ENCODE assay signal across 8 mouse cellular contexts in genomic region chr17:56583611-56584256, GRCm38 (mm10). TPM values are rescaled to one million over a fixed set of nuclear protein-coding genes. Genes with fewer than 3 reads are reported as not detected.
DNase-seq lines count a peak whose midpoint lies in the region; ATAC-seq lines count a peak whose summit lies in the region.

No protein-coding gene starts in this region.

- no peaks in the 10 kb centered on the region for H3K9me3 ChIP-seq in neural tube, embryonic 11.5 days (ENCODE audit: control insufficient read depth, low read length)
- H3K9me3 ChIP-seq in forebrain, embryonic 11.5 days (ENCODE audit: control insufficient read depth, low read length) = no peaks in the 10 kb centered on the region
- no peaks in the 10 kb centered on the region for H3K9me3 ChIP-seq in limb, embryonic 10.5 days (replicated peaks)
- H3K9me3 ChIP-seq in midbrain, embryonic 12.5 days = no peaks in the 10 kb centered on the region

- H3K27me3 ChIP-seq in neural tube, embryonic 11.5 days (ENCODE audit: control insufficient read depth, insufficient read depth, low read length) = no peaks in the 10 kb centered on the region
- H3K27me3 ChIP-seq in forebrain, embryonic 11.5 days (ENCODE audit: control insufficient read depth, insufficient read depth, low read length) = no peaks in the 10 kb centered on the region
- H3K27me3 ChIP-seq in limb, embryonic 10.5 days (ENCODE audit: low read depth, poor library complexity, severe bottlenecking) = no peaks in the 10 kb centered on the region
- no peaks in the 10 kb centered on the region for H3K27me3 ChIP-seq in midbrain, embryonic 12.5 days

- ATAC-seq in neural tube, embryonic 11.5 days (ENCODE audit: insufficient read depth, low FRiP score, low TSS enrichment) = no peak; the same call in 1 of the 2 replicates
- no peak for ATAC-seq in forebrain, embryonic 11.5 days (replicated peaks; ENCODE audit: low FRiP score)
- 0 out of 2 replicates have a peak, but pooled peaks have one; percentile 0 for ATAC-seq in midbrain, embryonic 12.5 days (ENCODE audit: low FRiP score, low read depth)
- no peak for ATAC-seq in CD4-positive, CD25-positive, alpha-beta regulatory T cell, adult 4 months

- 5% methylated on average over 33 of the region's 33 CpGs for WGBS in neural tube, embryonic 11.5 days
- 5% methylated on average over 33 of the region's 33 CpGs for WGBS in forebrain, embryonic 11.5 days
- WGBS in limb, embryonic 10.5 days = 5% methylated on average over 33 of the region's 33 CpGs
- 5% methylated on average over 31 of the region's 33 CpGs for WGBS in midbrain, embryonic 12.5 days

- DNase-seq in neural tube, embryonic 11.5 days (ENCODE audit: low spot score) = no peak
- DNase-seq in neural tube, embryonic 10.5 days (ENCODE audit: extremely low spot score, low spot score) = no peak
- peak; percentile 83 for DNase-seq in adrenal gland, postnatal 14 days
- no peak for DNase-seq in forebrain, embryonic 11.5 days (ENCODE audit: low spot score)
- DNase-seq in heart, postnatal 4 days = peak; percentile 47
- no peak for DNase-seq in limb, embryonic 10.5 days (ENCODE audit: low spot score)

- H3K36me3 ChIP-seq in neural tube, embryonic 11.5 days (ENCODE audit: control insufficient read depth, insufficient read depth, low read length) = peaks cover 22% of the 10 kb centered on the region
- H3K36me3 ChIP-seq in forebrain, embryonic 11.5 days (ENCODE audit: control insufficient read depth, insufficient read depth, low read length) = peaks cover 23% of the 10 kb centered on the region
- peaks cover 74% of the 10 kb centered on the region for H3K36me3 ChIP-seq in limb, embryonic 10.5 days
- H3K36me3 ChIP-seq in midbrain, embryonic 12.5 days = peaks cover 62% of the 10 kb centered on the region

- peak overlapping the region; percentile 97 for H3K4me3 ChIP-seq in neural tube, embryonic 11.5 days (ENCODE audit: low read depth, low read length)
- peak overlapping the region; percentile 93 for H3K4me3 ChIP-seq in forebrain, embryonic 11.5 days (ENCODE audit: low read depth, low read length)
- peak overlapping the region; percentile 94 for H3K4me3 ChIP-seq in limb, embryonic 10.5 days
- H3K4me3 ChIP-seq in midbrain, embryonic 12.5 days = peak overlapping the region; percentile 93

- H3K27ac ChIP-seq in neural tube, embryonic 11.5 days (ENCODE audit: low read depth, low read length) = peak overlapping the region; percentile 90
- H3K27ac ChIP-seq in forebrain, embryonic 11.5 days (ENCODE audit: low read depth, low read length) = peak overlapping the region; percentile 88
- peak overlapping the region; percentile 96 for H3K27ac ChIP-seq in limb, embryonic 10.5 days
- peak overlapping the region; percentile 94 for H3K27ac ChIP-seq in midbrain, embryonic 12.5 days (replicated peaks)

- H3K4me1 ChIP-seq in neural tube, embryonic 11.5 days (ENCODE audit: control insufficient read depth, insufficient read depth, low read length) = peaks cover 30% of the 10 kb centered on the region
- H3K4me1 ChIP-seq in forebrain, embryonic 11.5 days (replicated peaks; ENCODE audit: control insufficient read depth, insufficient read depth, low read length) = peaks cover 25% of the 10 kb centered on the region
- peaks cover 45% of the 10 kb centered on the region for H3K4me1 ChIP-seq in limb, embryonic 10.5 days
- peaks cover 46% of the 10 kb centered on the region for H3K4me1 ChIP-seq in midbrain, embryonic 12.5 days

- peak overlapping the region; percentile 73 for H3K4me2 ChIP-seq in neural tube, embryonic 11.5 days (ENCODE audit: low read depth)
- peak overlapping the region; percentile 91 for H3K4me2 ChIP-seq in forebrain, embryonic 11.5 days (ENCODE audit: low read depth, low read length, severe bottlenecking)
- H3K4me2 ChIP-seq in midbrain, embryonic 12.5 days (replicated peaks) = peak overlapping the region; percentile 87

- peak overlapping the region; percentile 88 for H3K9ac ChIP-seq in neural tube, embryonic 11.5 days (ENCODE audit: low read length)
- peak overlapping the region; percentile 88 for H3K9ac ChIP-seq in forebrain, embryonic 11.5 days (ENCODE audit: low read length)
- H3K9ac ChIP-seq in midbrain, embryonic 12.5 days (replicated peaks) = peak overlapping the region; percentile 86

RNA-seq across cellular contexts. Expression of gene Safb2, which starts 0.7 kb away (rescaled TPM):
- 51.6 and 56.8 TPM in 2 replicates for polyA plus RNA-seq in neural tube, embryonic 11.5 days (2014; fragmentation: Nextera tagmentation; extraction: Ambion mirVana)
- 112 and 141 TPM in 2 replicates for total RNA-seq in adrenal gland, postnatal 14 days (2021)
- polyA plus RNA-seq in forebrain, embryonic 11.5 days (2014; fragmentation: Nextera tagmentation; extraction: Ambion mirVana) = 74.7 and 75.0 TPM in 2 replicates
- 10 to 100 TPM; 69.2 to 70.0 TPM for total RNA-seq in heart, postnatal 4 days (2021)
- 91.7 and 110 TPM in 2 replicates for polyA plus RNA-seq in limb, embryonic 10.5 days (2016; fragmentation: Nextera tagmentation; extraction: Ambion mirVana)
- polyA plus RNA-seq in midbrain, embryonic 12.5 days (2016; fragmentation: Nextera tagmentation; extraction: Ambion mirVana) = 94.7 and 107 TPM in 2 replicates
- polyA plus RNA-seq in CD4-positive, CD25-positive, alpha-beta regulatory T cell, adult 4 months (2017; shearing (Covaris generic)) = 10 to 100 TPM; 36.8 to 53.1 TPM

RNA-seq across cellular contexts. Expression of gene Safb, which starts 0.9 kb away (rescaled TPM):
- polyA plus RNA-seq in neural tube, embryonic 11.5 days (2014; fragmentation: Nextera tagmentation; extraction: Ambion mirVana) = 114 and 120 TPM in 2 replicates
- 104 and 121 TPM in 2 replicates for total RNA-seq in adrenal gland, postnatal 14 days (2021)
- 145 and 154 TPM in 2 replicates for polyA plus RNA-seq in forebrain, embryonic 11.5 days (2014; fragmentation: Nextera tagmentation; extraction: Ambion mirVana)
- total RNA-seq in heart, postnatal 4 days (2021) = 10 to 100 TPM; 89.2 to 92.5 TPM
- 161 and 183 TPM in 2 replicates for polyA plus RNA-seq in limb, embryonic 10.5 days (2016; fragmentation: Nextera tagmentation; extraction: Ambion mirVana)
- 168 and 177 TPM in 2 replicates for polyA plus RNA-seq in midbrain, embryonic 12.5 days (2016; fragmentation: Nextera tagmentation; extraction: Ambion mirVana)
- 10 to 100 TPM; 52.6 to 55.0 TPM for polyA plus RNA-seq in CD4-positive, CD25-positive, alpha-beta regulatory T cell, adult 4 months (2017; shearing (Covaris generic))

RNA-seq across cellular contexts. Expression of gene 2410015M20Rik, which starts 25.8 kb away (rescaled TPM):
- 178 and 203 TPM in 2 replicates for polyA plus RNA-seq in neural tube, embryonic 11.5 days (2014; fragmentation: Nextera tagmentation; extraction: Ambion mirVana)
- total RNA-seq in adrenal gland, postnatal 14 days (2021) = 450 and 452 TPM in 2 replicates
- 171 and 183 TPM in 2 replicates for polyA plus RNA-seq in forebrain, embryonic 11.5 days (2014; fragmentation: Nextera tagmentation; extraction: Ambion mirVana)
- total RNA-seq in heart, postnatal 4 days (2021) = 100 to 1,000 TPM; 295 to 325 TPM
- 205 and 206 TPM in 2 replicates for polyA plus RNA-seq in limb, embryonic 10.5 days (2016; fragmentation: Nextera tagmentation; extraction: Ambion mirVana)
- polyA plus RNA-seq in midbrain, embryonic 12.5 days (2016; fragmentation: Nextera tagmentation; extraction: Ambion mirVana) = 174 and 178 TPM in 2 replicates
- 100 to 1,000 TPM; 280 to 291 TPM for polyA plus RNA-seq in CD4-positive, CD25-positive, alpha-beta regulatory T cell, adult 4 months (2017; shearing (Covaris generic))

RNA-seq across cellular contexts. Expression of gene Rpl36, which starts 29.5 kb away (rescaled TPM):
- 1,299 and 1,352 TPM in 2 replicates for polyA plus RNA-seq in neural tube, embryonic 11.5 days (2014; fragmentation: Nextera tagmentation; extraction: Ambion mirVana)
- 845 and 964 TPM in 2 replicates for total RNA-seq in adrenal gland, postnatal 14 days (2021)
- 1,269 and 1,280 TPM in 2 replicates for polyA plus RNA-seq in forebrain, embryonic 11.5 days (2014; fragmentation: Nextera tagmentation; extraction: Ambion mirVana)
- 100 to 1,000 TPM; 921 to 984 TPM for total RNA-seq in heart, postnatal 4 days (2021)
- 1,560 and 1,788 TPM in 2 replicates for polyA plus RNA-seq in limb, embryonic 10.5 days (2016; fragmentation: Nextera tagmentation; extraction: Ambion mirVana)
- polyA plus RNA-seq in midbrain, embryonic 12.5 days (2016; fragmentation: Nextera tagmentation; extraction: Ambion mirVana) = 1,173 and 1,210 TPM in 2 replicates
- 1,000 to 10,000 TPM; 3,663 to 4,818 TPM for polyA plus RNA-seq in CD4-positive, CD25-positive, alpha-beta regulatory T cell, adult 4 months (2017; shearing (Covaris generic))

RNA-seq across cellular contexts. Expression of gene Gm20219, which starts 29.5 kb away (rescaled TPM):
- 1.1 and 2.1 TPM in 2 replicates for polyA plus RNA-seq in neural tube, embryonic 11.5 days (2014; fragmentation: Nextera tagmentation; extraction: Ambion mirVana)
- 0.70 and 1.3 TPM in 2 replicates for total RNA-seq in adrenal gland, postnatal 14 days (2021)
- polyA plus RNA-seq in forebrain, embryonic 11.5 days (2014; fragmentation: Nextera tagmentation; extraction: Ambion mirVana) = 1.1 and 1.3 TPM in 2 replicates
- under 1 TPM; 0.54 to 0.71 TPM for total RNA-seq in heart, postnatal 4 days (2021)
- polyA plus RNA-seq in limb, embryonic 10.5 days (2016; fragmentation: Nextera tagmentation; extraction: Ambion mirVana) = 0.58 and 1.3 TPM in 2 replicates
- polyA plus RNA-seq in midbrain, embryonic 12.5 days (2016; fragmentation: Nextera tagmentation; extraction: Ambion mirVana) = 1.6 and 1.9 TPM in 2 replicates
- 1 to 10 TPM; 3.1 to 3.2 TPM for polyA plus RNA-seq in CD4-positive, CD25-positive, alpha-beta regulatory T cell, adult 4 months (2017; shearing (Covaris generic))

Comparison
In these comparisons a context has a peak if more than half of its experiments do, and no peak if none do; other contexts are left out.
1. DNase-seq: peak in adrenal gland, postnatal 14 days (single experiment) and heart, postnatal 4 days (single experiment); none in neural tube, embryonic 11.5 days (single experiment), neural tube, embryonic 10.5 days (single experiment), forebrain, embryonic 11.5 days (single experiment) and limb, embryonic 10.5 days (single experiment).
2. Peak in every context shown above with its lines, with median percentiles within 50 percentile points of each other: H3K27ac ChIP-seq, H3K4me2 ChIP-seq, H3K4me3 ChIP-seq and H3K9ac ChIP-seq.